In genomic region chr2:93174159-93174558, GRCm38 (mm10) we compare ENCODE assay signal across 14 mouse cellular contexts. TPM values are rescaled to one million over a fixed set of nuclear protein-coding genes. Genes with fewer than 3 reads are reported as not detected.
DNase-seq lines count a peak whose midpoint lies in the region; ATAC-seq lines count a peak whose summit lies in the region.
"Had no signal": no experiment of that assay in that cellular context is flagged by ENCODE, and none has a peak within 500 bp of the region (broad histone marks: within the 10 kb centered on the region; RNA-seq: fewer than 3 reads in every experiment).

No protein-coding gene starts in this region.

- H3K9me3 ChIP-seq in intestine, embryonic 14.5 days (ENCODE audit: control insufficient read depth, low read length) = no peaks in the 10 kb centered on the region
- no peaks in the 10 kb centered on the region for H3K9me3 ChIP-seq in intestine, embryonic 16.5 days (ENCODE audit: control insufficient read depth, low read length)
- H3K9me3 ChIP-seq in embryonic facial prominence, embryonic 10.5 days = no peaks in the 10 kb centered on the region
- H3K9me3 ChIP-seq in midbrain, embryonic 13.5 days = no peaks in the 10 kb centered on the region
- H3K9me3 ChIP-seq: heart, embryonic 13.5 days; lung, embryonic 15.5 days had no signal

- peak; percentile 59 for DNase-seq in embryo, embryonic 10 days (ENCODE audit: low spot score)
- DNase-seq in embryo, embryonic 9.5 days (ENCODE audit: extremely low spot score) = no peak
- DNase-seq in intestine, embryonic 14.5 days (ENCODE audit: low spot score) = no peak
- peak; percentile 38 for DNase-seq in embryonic facial prominence, embryonic 10.5 days (ENCODE audit: low spot score)
- DNase-seq in frontal cortex, adult 2 months (ENCODE audit: extremely low spot score in 1 of 2, low spot score in 1 of 2) = no peak
- DNase-seq in cerebellum, postnatal 25 days = no peak
- DNase-seq: adrenal gland, adult 2 months; gastrocnemius, postnatal 14 days; kidney, postnatal 36 days had no signal

- peaks cover 56% of the 10 kb centered on the region for H3K4me1 ChIP-seq in intestine, embryonic 14.5 days (replicated peaks; ENCODE audit: control insufficient read depth, insufficient read depth, low read length)
- peaks cover 53% of the 10 kb centered on the region for H3K4me1 ChIP-seq in intestine, embryonic 16.5 days (ENCODE audit: control insufficient read depth, insufficient read depth, low read length)
- peaks cover 68% of the 10 kb centered on the region for H3K4me1 ChIP-seq in embryonic facial prominence, embryonic 10.5 days
- peaks cover 89% of the 10 kb centered on the region for H3K4me1 ChIP-seq in midbrain, embryonic 13.5 days (replicated peaks)

- H3K27me3 ChIP-seq in intestine, embryonic 14.5 days (replicated peaks; ENCODE audit: control insufficient read depth, insufficient read depth, low read length) = peaks cover 7% of the 10 kb centered on the region; the same call in 1 of the 2 replicates
- H3K27me3 ChIP-seq in intestine, embryonic 16.5 days (replicated peaks; ENCODE audit: control insufficient read depth, insufficient read depth, low read length) = no peaks in the 10 kb centered on the region
- H3K27me3 ChIP-seq in embryonic facial prominence, embryonic 10.5 days (replicated peaks; ENCODE audit: low read depth, poor library complexity, severe bottlenecking) = peaks cover 75% of the 10 kb centered on the region
- H3K27me3 ChIP-seq in midbrain, embryonic 13.5 days = no peaks in the 10 kb centered on the region; the same call in 1 of the 2 replicates

- ATAC-seq in intestine, embryonic 14.5 days (replicated peaks; ENCODE audit: low FRiP score, low TSS enrichment, low read depth) = no peak
- ATAC-seq in intestine, embryonic 16.5 days = no peak
- peak; percentile 32; the same call in 1 of the 2 replicates for ATAC-seq in midbrain, embryonic 13.5 days
- ATAC-seq: inflammation-experienced regulatory T-cells, adult 6 months had no signal

- no peak overlapping the region for H3K9ac ChIP-seq in intestine, embryonic 14.5 days (ENCODE audit: low read length)
- no peak overlapping the region for H3K9ac ChIP-seq in intestine, embryonic 16.5 days (ENCODE audit: low read depth, low read length)
- no peak overlapping the region for H3K9ac ChIP-seq in midbrain, embryonic 13.5 days (replicated peaks)
- H3K9ac ChIP-seq: heart, embryonic 13.5 days; lung, embryonic 15.5 days had no signal

- H3K4me2 ChIP-seq in intestine, embryonic 14.5 days (ENCODE audit: low read length) = no peak overlapping the region
- H3K4me2 ChIP-seq in intestine, embryonic 16.5 days (ENCODE audit: low read depth, low read length) = no peak overlapping the region
- H3K4me2 ChIP-seq in midbrain, embryonic 13.5 days (replicated peaks) = no peak overlapping the region
- H3K4me2 ChIP-seq: heart, embryonic 13.5 days; lung, embryonic 15.5 days had no signal

- WGBS in intestine, embryonic 14.5 days = 31% methylated on average over 5 of the region's 5 CpGs
- WGBS in intestine, embryonic 16.5 days = 30% methylated on average over 5 of the region's 5 CpGs
- WGBS in embryonic facial prominence, embryonic 10.5 days = 14% methylated on average over 5 of the region's 5 CpGs
- WGBS in midbrain, embryonic 13.5 days = 5% methylated on average over 5 of the region's 5 CpGs

- H3K4me3 ChIP-seq in intestine, embryonic 14.5 days (ENCODE audit: low read depth, low read length) = no peak overlapping the region
- H3K4me3 ChIP-seq in intestine, embryonic 16.5 days (ENCODE audit: low read length) = no peak overlapping the region
- H3K4me3 ChIP-seq in embryonic facial prominence, embryonic 10.5 days = no peak overlapping the region
- H3K4me3 ChIP-seq in midbrain, embryonic 13.5 days (replicated peaks) = no peak overlapping the region
- H3K4me3 ChIP-seq: heart, embryonic 13.5 days; lung, embryonic 15.5 days had no signal

- peak overlapping the region; percentile 24; the same call in 1 of the 2 replicates for H3K27ac ChIP-seq in intestine, embryonic 14.5 days (ENCODE audit: low read depth)
- no peak overlapping the region for H3K27ac ChIP-seq in intestine, embryonic 16.5 days (ENCODE audit: low read length)
- peak overlapping the region; percentile 61 for H3K27ac ChIP-seq in embryonic facial prominence, embryonic 10.5 days (replicated peaks)
- H3K27ac ChIP-seq in midbrain, embryonic 13.5 days = peak overlapping the region; percentile 90
- H3K27ac ChIP-seq: heart, embryonic 13.5 days had no signal

- no peaks in the 10 kb centered on the region for H3K36me3 ChIP-seq in intestine, embryonic 14.5 days (ENCODE audit: control insufficient read depth, insufficient read depth, low read length)
- H3K36me3 ChIP-seq in intestine, embryonic 16.5 days (ENCODE audit: control insufficient read depth, insufficient read depth, low read length) = no peaks in the 10 kb centered on the region
- no peaks in the 10 kb centered on the region for H3K36me3 ChIP-seq in embryonic facial prominence, embryonic 10.5 days (replicated peaks)
- no peaks in the 10 kb centered on the region for H3K36me3 ChIP-seq in midbrain, embryonic 13.5 days
- H3K36me3 ChIP-seq: heart, embryonic 13.5 days; lung, embryonic 15.5 days had no signal

RNA-seq across cellular contexts. Expression of gene Trp53i11, which starts 13.2 kb away (rescaled TPM):
- 53.7 and 58.9 TPM in 2 replicates for polyA plus RNA-seq in intestine, embryonic 14.5 days (2014; fragmentation: Nextera tagmentation; extraction: Ambion mirVana)
- 49.3 and 52.1 TPM in 2 replicates for polyA plus RNA-seq in intestine, embryonic 16.5 days (2015; fragmentation: Nextera tagmentation; extraction: Ambion mirVana)
- polyA plus RNA-seq in embryonic facial prominence, embryonic 10.5 days (2016; fragmentation: Nextera tagmentation; extraction: Ambion mirVana) = 72.5 and 95.2 TPM in 2 replicates
- polyA plus RNA-seq in midbrain, embryonic 13.5 days (2015; fragmentation: Nextera tagmentation; extraction: Ambion mirVana) = 136 and 138 TPM in 2 replicates
- 80.4 and 85.9 TPM in 2 replicates for polyA plus RNA-seq in frontal cortex, adult 2 months (2012; rRNA removed)

Comparison
In these comparisons a context has a peak if more than half of its experiments do, and no peak if none do; other contexts are left out.
1. DNase-seq: peak in embryo, embryonic 10 days (single experiment) and embryonic facial prominence, embryonic 10.5 days (single experiment); none in embryo, embryonic 9.5 days (single experiment), intestine, embryonic 14.5 days (single experiment), frontal cortex, adult 2 months (0 of 2) and cerebellum, postnatal 25 days (0 of 2).